Mouse (Mus musculus) lung, adult 2 months (tissue): ENCODE measurements at regions not wholly inside any gene's neighbourhood (a gene's known extent, or its start where the extent isn't known, plus 50 kb on each side); places are given as distances from the start of the nearest gene placed in this dataset.

Experiments used
- DNase-seq: peaks from one replicate; pipeline ENCODE4 v3.0.0; 2022
- H3K4me1 ChIP-seq: fragments of 200-500 bp; 2 replicates; pipeline ENCODE4 v1.6.1; 2011; ENCODE audit warnings: low read length; ENCODE audit not compliant: control insufficient read depth, insufficient read depth
- H3K4me3 ChIP-seq: fragments of 200-500 bp; replicated peaks from 2 replicates; pipeline ENCODE3; 2011; ENCODE audit warnings: low read depth, mild to moderate bottlenecking, control low read depth, low read length; ENCODE audit errors: extremely low read depth
- CTCF ChIP-seq: fragments of 200-500 bp; IDR thresholded peaks from 2 replicates; pipeline ENCODE4 v1.5.1; 2011; ENCODE audit warnings: mild to moderate bottlenecking, low read length, control low read depth; ENCODE audit not compliant: insufficient read depth
- POLR2A ChIP-seq: fragments of 200-500 bp; IDR thresholded peaks from 2 replicates; pipeline ENCODE4 v1.6.1; 2011; ENCODE audit warnings: low read depth, mild to moderate bottlenecking, control low read depth, low read length, borderline replicate concordance; ENCODE audit errors: extremely low read depth
- WGBS: fragments of 180-500 bp; shearing (Covaris S2); methylation state at CpG from one replicate; pipeline ENCODE4 v1.1.7; 2018; 5-methylcytosine and 5-hydroxymethylcytosine counted together

- no peak for DNase-seq
- no peaks in the 10 kb centered on the region for H3K4me1 ChIP-seq
- H3K4me3 ChIP-seq, result no peak overlapping the region
- WGBS, result 51% methylated on average over 1 of the region's 1 CpGs
- TF ChIP-seq POLR2A (no peak), CTCF (no peak)
Measured at GRCm38 (mm10) chr1:77869174-77869573, 327.8 kb downstream of the Pax3 start.

DNA sequence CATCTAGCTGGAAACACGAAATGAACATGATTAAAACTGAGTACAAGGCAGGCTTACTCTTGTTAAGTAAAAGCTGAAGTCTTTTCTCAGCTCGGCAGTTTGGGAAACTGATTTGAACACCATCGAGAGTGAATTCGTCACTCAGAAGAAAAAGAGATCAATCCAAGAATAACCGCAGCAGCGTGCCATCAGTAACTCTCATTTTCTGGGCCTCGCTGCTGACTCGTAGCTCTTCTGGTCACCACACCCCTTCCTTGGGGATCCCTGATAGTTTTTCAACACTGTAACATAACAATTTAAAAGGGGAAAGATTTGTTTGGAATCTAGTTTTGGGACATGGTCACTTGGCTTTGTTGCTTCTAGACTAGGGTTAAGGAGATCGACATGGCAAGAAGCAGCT is 337.0 kb downstream of the Pax3 start:
- Histone ChIP-seq H3K4me1 (no peaks in the 10 kb centered on the region), H3K4me3 (no peak overlapping the region)
- 86% methylated on average over 9 of the region's 9 CpGs for WGBS
- TF ChIP-seq POLR2A, result no peak
- TF ChIP-seq CTCF, result no peak
- no peak for DNase-seq

DNA sequence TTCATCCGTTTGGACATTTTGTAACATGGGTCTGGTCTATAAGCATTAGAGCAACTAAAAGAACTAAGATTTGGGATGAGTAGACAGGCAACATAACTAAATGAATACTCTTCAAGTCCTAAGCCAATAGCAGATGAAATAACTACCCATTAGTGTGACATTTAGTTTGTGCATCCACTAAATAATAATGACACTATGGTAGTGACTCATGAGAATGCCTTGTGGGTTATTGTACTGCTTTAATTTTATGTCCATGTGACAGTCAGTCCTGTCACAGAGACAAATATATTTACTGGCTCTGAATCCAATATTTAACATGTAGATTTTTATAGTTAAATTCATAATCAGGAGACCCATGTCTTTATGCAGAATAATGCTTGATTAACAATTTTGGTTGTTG is 339.5 kb upstream of the Epha4 start:
- H3K4me1 ChIP-seq, result no peaks in the 10 kb centered on the region
- TF ChIP-seq POLR2A (no peak), CTCF (no peak)
- no peak overlapping the region for H3K4me3 ChIP-seq
- no peak for DNase-seq
- WGBS, result 56% methylated on average over 1 of the region's 1 CpGs

- TF ChIP-seq CTCF (no peak), POLR2A (no peak)
Measured at GRCm38 (mm10) chr1:77847766-77848615, 333.1 kb upstream of the Epha4 start.

DNA sequence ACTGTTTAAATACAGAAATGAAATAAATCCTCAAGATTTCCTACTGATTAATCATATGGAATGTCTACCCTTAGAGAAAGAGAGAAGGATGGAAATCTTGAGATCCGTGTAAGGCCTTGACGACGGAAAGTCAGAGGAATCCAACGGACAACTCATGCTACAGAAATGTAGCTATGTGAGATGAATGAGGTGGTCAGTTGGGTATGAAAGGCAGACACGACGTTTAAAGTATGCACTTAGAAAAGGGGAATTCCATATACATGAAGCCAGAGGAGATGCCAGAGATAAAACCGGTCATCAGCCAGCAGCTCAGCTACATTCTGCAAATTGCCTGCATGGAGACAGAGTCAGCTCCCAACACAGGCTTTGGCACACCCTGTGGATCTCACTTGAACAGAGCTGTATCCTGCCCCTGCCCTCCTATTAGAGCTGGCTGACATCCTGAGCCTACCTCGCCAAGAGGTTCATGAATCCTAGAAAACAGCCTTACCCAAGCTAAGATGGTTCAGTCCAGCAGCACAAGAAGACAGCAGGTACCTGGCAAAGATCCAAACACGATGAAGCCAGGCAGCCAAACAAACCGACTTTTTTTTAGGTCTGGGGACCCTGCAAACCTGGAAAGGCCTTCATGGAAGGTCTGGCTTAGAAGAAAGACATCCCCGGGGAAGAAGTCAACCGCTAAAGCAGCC is 331.3 kb upstream of the Epha4 start:
- H3K4me1 ChIP-seq, result no peaks in the 10 kb centered on the region
- no peak for DNase-seq
- no peak for TF ChIP-seq CTCF
- TF ChIP-seq POLR2A, result no peak
- WGBS, result 71% methylated on average over 12 of the region's 12 CpGs
- no peak overlapping the region for H3K4me3 ChIP-seq

More at GRCm38 (mm10) chr1:77847766-77848615, 333.1 kb upstream of the Epha4 start:
- Histone ChIP-seq H3K4me3 (no peak overlapping the region), H3K4me1 (no peaks in the 10 kb centered on the region)
- WGBS, result 77% methylated on average over 9 of the region's 9 CpGs
- no peak for DNase-seq

- DNase-seq, result no peak
- WGBS, result 53% methylated on average over 9 of the region's 9 CpGs
- TF ChIP-seq POLR2A (no peak), CTCF (no peak)
- Histone ChIP-seq H3K4me3 (no peak overlapping the region), H3K4me1 (no peaks in the 10 kb centered on the region)
Measured at GRCm38 (mm10) chr1:77840672-77841071, 325.8 kb upstream of the Epha4 start.

GRCm38 (mm10) chr1:77832174-77832573 is 317.3 kb upstream of the Epha4 start:
- no peak for TF ChIP-seq POLR2A
- TF ChIP-seq CTCF, result no peak
- Histone ChIP-seq H3K4me3 (no peak overlapping the region), H3K4me1 (no peaks in the 10 kb centered on the region)
- no peak for DNase-seq
- WGBS, result 51% methylated on average over 2 of the region's 2 CpGs

- no peak overlapping the region for H3K4me3 ChIP-seq
- WGBS, result 62% methylated on average over 5 of the region's 5 CpGs
- no peaks in the 10 kb centered on the region for H3K4me1 ChIP-seq
- TF ChIP-seq CTCF, result no peak
- TF ChIP-seq POLR2A, result no peak
- no peak for DNase-seq
Measured at GRCm38 (mm10) chr1:77824716-77825387, 310.0 kb upstream of the Epha4 start.

DNA sequence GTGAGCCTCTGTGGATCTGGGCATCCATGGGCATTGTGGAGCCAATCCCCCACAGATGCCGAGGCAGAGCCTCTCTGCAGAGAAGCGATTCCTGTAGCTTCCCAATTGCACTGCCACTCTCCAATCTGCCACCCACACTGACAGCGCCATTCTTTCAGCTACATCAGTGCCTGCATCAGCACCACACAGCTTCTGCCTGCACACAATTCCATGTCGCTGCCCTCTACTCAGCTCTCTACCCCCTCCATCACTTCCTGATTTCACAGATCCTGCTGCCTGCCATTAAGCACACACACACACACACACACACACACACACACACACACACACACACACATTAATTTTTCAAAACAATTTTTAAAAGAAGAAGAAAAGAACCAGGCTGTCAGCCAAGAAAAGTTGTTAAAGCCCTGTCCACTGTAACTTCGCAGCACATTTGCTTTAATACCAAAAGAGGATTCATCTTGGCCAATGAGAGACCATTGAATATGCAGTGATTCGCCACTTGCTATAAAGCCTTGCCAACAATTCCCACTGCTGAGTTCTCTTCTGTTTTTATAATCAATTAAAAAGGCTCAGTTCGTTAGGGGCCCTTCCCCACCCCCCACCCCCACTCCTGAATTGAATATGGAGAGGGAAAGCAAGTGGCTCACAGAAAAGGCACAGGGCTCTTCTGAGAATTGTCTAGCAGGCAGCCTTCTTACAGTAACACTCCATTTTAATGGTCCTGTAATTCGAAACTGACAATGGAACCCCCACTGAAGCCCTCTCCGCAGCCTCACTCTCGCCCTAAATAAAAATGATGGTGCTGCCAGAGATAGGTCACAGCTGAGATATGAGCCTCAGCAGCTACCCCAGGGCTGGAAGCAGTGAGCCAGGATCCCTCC is 309.2 kb upstream of the Epha4 start:
- no peak for DNase-seq
- 47% methylated on average over 10 of the region's 10 CpGs for WGBS
- TF ChIP-seq POLR2A (no peak), CTCF (no peak)
- H3K4me3 ChIP-seq, result no peak overlapping the region
- no peaks in the 10 kb centered on the region for H3K4me1 ChIP-seq
